Mouse (Mus musculus): ENCODE results near the gene Ifna4. TPM values are rescaled to one million over a fixed set of nuclear protein-coding genes. Genes with fewer than 3 reads are reported as not detected.

The Ifna4 gene
- polyA plus RNA-seq, 1 experiment from 2014 or later: not detected

- H3K4me3 ChIP-seq: no peak overlapping the region
- H3K27ac ChIP-seq: no peak overlapping the region
- H3K4me1 ChIP-seq: peaks cover 4% of the 10 kb centered on the region; the same call in 1 of the 2 replicates
- no peak overlapping the region for H3K9ac ChIP-seq
- H3K27me3 ChIP-seq (replicated peaks): peaks cover 9% of the 10 kb centered on the region; the same call in 1 of the 2 replicates
- no peak for ATAC-seq (replicated peaks)
- 2% methylated on average over 2 of the region's 2 CpGs for WGBS
- no peaks in the 10 kb centered on the region for H3K9me3 ChIP-seq
- H3K4me2 ChIP-seq: no peak overlapping the region
- H3K36me3 ChIP-seq (replicated peaks): no peaks in the 10 kb centered on the region
Observed at GRCm38 (mm10) chr4:88872691-88873090, 31.0 kb downstream of the Ifna4 start.

GRCm38 (mm10) chr4:88875435-88876095 lies 33.9 kb downstream of the Ifna4 start:
- H3K9me3 ChIP-seq: no peaks in the 10 kb centered on the region
- no peaks in the 10 kb centered on the region for H3K36me3 ChIP-seq (replicated peaks)
- ATAC-seq (replicated peaks): no peak
- H3K27me3 ChIP-seq (replicated peaks): peaks cover 7% of the 10 kb centered on the region; the same call in 1 of the 2 replicates
- WGBS: 73% methylated on average over 4 of the region's 4 CpGs
- H3K4me3 ChIP-seq: no peak overlapping the region
- no peak overlapping the region for H3K9ac ChIP-seq
- no peak overlapping the region for H3K27ac ChIP-seq
- H3K4me2 ChIP-seq: no peak overlapping the region
- H3K4me1 ChIP-seq: no peaks in the 10 kb centered on the region

GRCm38 (mm10) chr4:88876520-88876919 lies 34.9 kb downstream of the Ifna4 start:
- H3K27ac ChIP-seq: no peak overlapping the region
- H3K4me3 ChIP-seq: no peak overlapping the region
- 80% methylated on average over 4 of the region's 4 CpGs for WGBS
- H3K36me3 ChIP-seq (replicated peaks): no peaks in the 10 kb centered on the region
- H3K4me2 ChIP-seq: no peak overlapping the region
- ATAC-seq (replicated peaks): no peak
- no peaks in the 10 kb centered on the region for H3K4me1 ChIP-seq
- peaks cover 5% of the 10 kb centered on the region; the same call in 1 of the 2 replicates for H3K27me3 ChIP-seq (replicated peaks)
- H3K9me3 ChIP-seq: no peaks in the 10 kb centered on the region
- H3K9ac ChIP-seq: no peak overlapping the region

GRCm38 (mm10) chr4:88878246-88878645 lies 36.6 kb downstream of the Ifna4 start:
- no peak overlapping the region for H3K9ac ChIP-seq
- no peaks in the 10 kb centered on the region for H3K27me3 ChIP-seq (replicated peaks)
- no peaks in the 10 kb centered on the region for H3K9me3 ChIP-seq
- no peak overlapping the region for H3K4me2 ChIP-seq
- no peak overlapping the region for H3K4me3 ChIP-seq
- ATAC-seq (replicated peaks): no peak
- H3K27ac ChIP-seq: no peak overlapping the region
- H3K4me1 ChIP-seq: no peaks in the 10 kb centered on the region
- H3K36me3 ChIP-seq (replicated peaks): no peaks in the 10 kb centered on the region
- WGBS: 51% methylated on average over 10 of the region's 10 CpGs

- 81% methylated on average over 4 of the region's 4 CpGs for WGBS
Observed at GRCm38 (mm10) chr4:88878772-88879171, 37.1 kb downstream of the Ifna4 start.

GRCm38 (mm10) chr4:88880101-88880500 lies 38.4 kb downstream of the Ifna4 start, which contains the start of gene Ifne:
TSS of gene Ifne (minus strand) at chr4:88880201.
- no peak within 1 kb of the TSS for H3K27ac ChIP-seq
- H3K4me1 ChIP-seq: no peaks in the 10 kb centered on the region
- no peaks in the 10 kb centered on the region for H3K9me3 ChIP-seq
- WGBS: 90% methylated on average over 8 of the region's 8 CpGs
- H3K4me3 ChIP-seq: no peak within 1 kb of the TSS
- no peak for ATAC-seq (replicated peaks)
- H3K27me3 ChIP-seq (replicated peaks): no peaks in the 10 kb centered on the region
- no peaks in the 10 kb centered on the region for H3K36me3 ChIP-seq (replicated peaks)
- no peak within 1 kb of the TSS for H3K4me2 ChIP-seq
- H3K9ac ChIP-seq: no peak within 1 kb of the TSS

More at GRCm38 (mm10) chr4:88878772-88879171, 37.1 kb downstream of the Ifna4 start:
- no peak for ATAC-seq (replicated peaks)
- H3K4me1 ChIP-seq: no peaks in the 10 kb centered on the region
- no peak overlapping the region for H3K27ac ChIP-seq
- H3K4me3 ChIP-seq: no peak overlapping the region
- no peak overlapping the region for H3K4me2 ChIP-seq
- no peaks in the 10 kb centered on the region for H3K36me3 ChIP-seq (replicated peaks)
- no peak overlapping the region for H3K9ac ChIP-seq
- H3K9me3 ChIP-seq: no peaks in the 10 kb centered on the region
- H3K27me3 ChIP-seq (replicated peaks): no peaks in the 10 kb centered on the region

GRCm38 (mm10) chr4:88888236-88888635 lies 46.6 kb downstream of the Ifna4 start:
- no peak for ATAC-seq (replicated peaks)

More at GRCm38 (mm10) chr4:88888236-88888635, 46.6 kb downstream of the Ifna4 start:
- Histone ChIP-seq H3K4me3 (no peak overlapping the region), H3K4me1 (no peaks in the 10 kb centered on the region), H3K9me3 (no peaks in the 10 kb centered on the region), H3K4me2 (no peak overlapping the region), H3K27ac (no peak overlapping the region), H3K36me3 (replicated peaks) (no peaks in the 10 kb centered on the region), H3K9ac (no peak overlapping the region), H3K27me3 (replicated peaks) (no peaks in the 10 kb centered on the region)

Other genes with a start within 250 kb of the Ifna4 start
- not detected in 2 replicates for gene Ifna9, start 249.5 kb upstream of the Ifna4 start, polyA plus RNA-seq (2015; fragmentation: Nextera tagmentation; extraction: Ambion mirVana)
- not detected in 2 replicates for gene Ifna12, start 238.5 kb upstream of the Ifna4 start, polyA plus RNA-seq (2015; fragmentation: Nextera tagmentation; extraction: Ambion mirVana)
- gene C87499, start 207.4 kb upstream of the Ifna4 start, polyA plus RNA-seq (2015; fragmentation: Nextera tagmentation; extraction: Ambion mirVana): not detected in 2 replicates
- not detected in 2 replicates for gene Ifna13, start 197.4 kb upstream of the Ifna4 start, polyA plus RNA-seq (2015; fragmentation: Nextera tagmentation; extraction: Ambion mirVana)
- gene Ifna16, start 164.9 kb upstream of the Ifna4 start, polyA plus RNA-seq (2015; fragmentation: Nextera tagmentation; extraction: Ambion mirVana): not detected in 2 replicates
- not detected in 2 replicates for gene Ifna2, start 157.9 kb upstream of the Ifna4 start, polyA plus RNA-seq (2015; fragmentation: Nextera tagmentation; extraction: Ambion mirVana)
- not detected in 2 replicates for gene Ifnab, start 150.5 kb upstream of the Ifna4 start, polyA plus RNA-seq (2015; fragmentation: Nextera tagmentation; extraction: Ambion mirVana)
- gene Gm26566, start 120.1 kb upstream of the Ifna4 start, polyA plus RNA-seq (2015; fragmentation: Nextera tagmentation; extraction: Ambion mirVana): 1.2 and 1.6 TPM in 2 replicates
- 112 and 117 TPM in 2 replicates for gene Klhl9, start 119.4 kb upstream of the Ifna4 start, polyA plus RNA-seq (2015; fragmentation: Nextera tagmentation; extraction: Ambion mirVana)
- gene Gm13271, start 87.0 kb upstream of the Ifna4 start, polyA plus RNA-seq (2015; fragmentation: Nextera tagmentation; extraction: Ambion mirVana): not detected in 2 replicates
- gene Gm13283, start 81.7 kb upstream of the Ifna4 start, polyA plus RNA-seq (2015; fragmentation: Nextera tagmentation; extraction: Ambion mirVana): not detected in 2 replicates
- gene Gm13290, start 68.0 kb upstream of the Ifna4 start, polyA plus RNA-seq (2015; fragmentation: Nextera tagmentation; extraction: Ambion mirVana): not detected in 2 replicates
- not detected in 2 replicates for gene Gm13289, start 64.9 kb upstream of the Ifna4 start, polyA plus RNA-seq (2015; fragmentation: Nextera tagmentation; extraction: Ambion mirVana)
- not detected in 2 replicates for gene Gm13272, start 62.0 kb upstream of the Ifna4 start, polyA plus RNA-seq (2015; fragmentation: Nextera tagmentation; extraction: Ambion mirVana)
- gene Ifnz, start 59.7 kb upstream of the Ifna4 start, polyA plus RNA-seq (2015; fragmentation: Nextera tagmentation; extraction: Ambion mirVana): 0.14 and 0.17 TPM in 2 replicates
- not detected in 2 replicates for gene Gm13276, start 56.2 kb upstream of the Ifna4 start, polyA plus RNA-seq (2015; fragmentation: Nextera tagmentation; extraction: Ambion mirVana)
- not detected in 2 replicates for gene Gm13277, start 53.2 kb upstream of the Ifna4 start, polyA plus RNA-seq (2015; fragmentation: Nextera tagmentation; extraction: Ambion mirVana)
- not detected in 2 replicates for gene Gm13278, start 50.3 kb upstream of the Ifna4 start, polyA plus RNA-seq (2015; fragmentation: Nextera tagmentation; extraction: Ambion mirVana)
- gene Gm13275, start 47.4 kb upstream of the Ifna4 start, polyA plus RNA-seq (2015; fragmentation: Nextera tagmentation; extraction: Ambion mirVana): not detected in 2 replicates
- not detected in 2 replicates for gene Gm13279, start 44.5 kb upstream of the Ifna4 start, polyA plus RNA-seq (2015; fragmentation: Nextera tagmentation; extraction: Ambion mirVana)
- not detected in 2 replicates for gene Gm13285, start 42.2 kb upstream of the Ifna4 start, polyA plus RNA-seq (2015; fragmentation: Nextera tagmentation; extraction: Ambion mirVana)
- gene Gm13287, start 38.6 kb upstream of the Ifna4 start, polyA plus RNA-seq (2015; fragmentation: Nextera tagmentation; extraction: Ambion mirVana): not detected in 2 replicates
- gene Gm13288, start 36.3 kb upstream of the Ifna4 start, polyA plus RNA-seq (2015; fragmentation: Nextera tagmentation; extraction: Ambion mirVana): not detected in 2 replicates
- gene Ifna7, start 25.6 kb upstream of the Ifna4 start, polyA plus RNA-seq (2015; fragmentation: Nextera tagmentation; extraction: Ambion mirVana): not detected in 2 replicates
- not detected in 2 replicates for gene Ifna11, start 21.9 kb upstream of the Ifna4 start, polyA plus RNA-seq (2015; fragmentation: Nextera tagmentation; extraction: Ambion mirVana)
- not detected in 2 replicates for gene Ifna6, start 14.4 kb upstream of the Ifna4 start, polyA plus RNA-seq (2015; fragmentation: Nextera tagmentation; extraction: Ambion mirVana)
- not detected in 2 replicates for gene Ifna5, start 6.3 kb upstream of the Ifna4 start, polyA plus RNA-seq (2015; fragmentation: Nextera tagmentation; extraction: Ambion mirVana)
- not detected in 2 replicates for gene Ifna1, start 8.2 kb downstream of the Ifna4 start, polyA plus RNA-seq (2015; fragmentation: Nextera tagmentation; extraction: Ambion mirVana)
- not detected in 2 replicates for gene Ifne, start 38.3 kb downstream of the Ifna4 start, polyA plus RNA-seq (2015; fragmentation: Nextera tagmentation; extraction: Ambion mirVana)

All from midbrain, embryonic 15.5 days (tissue).